Mouse (Mus musculus) CH12.LX (cell line): ENCODE measurements around the gene Tnfrsf21. TPM values are rescaled to one million over a fixed set of nuclear protein-coding genes. Genes with fewer than 3 reads are reported as not detected.

Source experiments
- DNase-seq: peaks from one replicate; pipeline ENCODE4 v3.0.0-alpha.2; 2013; ENCODE audit errors: extremely low read depth
- H3K27ac ChIP-seq: 2 replicates; pipeline ENCODE4 v1.5.1; 2012; ENCODE audit warnings: low read depth, mild to moderate bottlenecking, control low read depth, moderate library complexity; ENCODE audit not compliant: insufficient read depth
- H3K27me3 ChIP-seq: replicated peaks from 2 replicates; pipeline ENCODE3; 2012; ENCODE audit warnings: inconsistent platforms
- H3K36me3 ChIP-seq, 2 experiments: replicated peaks in 1 of 2; 2 replicates each; pipeline versions ENCODE3 to v1.6.1; 2012; ENCODE audit warnings: inconsistent platforms in 1 of 2, low read length in 1 of 2, mild to moderate bottlenecking in 1 of 2, mixed read lengths in 1 of 2, moderate library complexity in 1 of 2; ENCODE audit not compliant: control insufficient read depth in 1 of 2, insufficient read depth in 1 of 2
- H3K4me1 ChIP-seq, 2 experiments: 2 replicates each; pipeline ENCODE4 v1.6.1; 2012; ENCODE audit warnings: inconsistent platforms in 1 of 2, moderate library complexity in 1 of 2; ENCODE audit not compliant: insufficient read depth in 2 of 2, control insufficient read depth in 1 of 2
- H3K4me2 ChIP-seq: 2 replicates; pipeline ENCODE4 v1.6.1; 2012; ENCODE audit warnings: low read depth, mild to moderate bottlenecking, control low read depth; ENCODE audit not compliant: poor library complexity, insufficient read depth, severe bottlenecking
- H3K4me3 ChIP-seq, 3 experiments: fragments of 150-350 bp in 1 of 3; sonication (generic) in 1 of 3; replicated peaks in 1 of 3; 2 replicates each; pipeline versions ENCODE3 to v1.5.1; 2011 to 2012; ENCODE audit warnings: low read depth in 2 of 3, low read length in 2 of 3, mild to moderate bottlenecking in 2 of 3, moderate library complexity in 2 of 3, control low read depth in 1 of 3, improper control_type of control experiment in 1 of 3, inconsistent platforms in 1 of 3, mixed read lengths in 1 of 3; ENCODE audit not compliant: poor library complexity in 1 of 3
- H3K79me2 ChIP-seq: replicated peaks from 2 replicates; pipeline ENCODE4 v1.6.1; 2012; ENCODE audit warnings: mild to moderate bottlenecking, moderate library complexity; ENCODE audit not compliant: control insufficient read depth, poor library complexity, insufficient read depth, severe bottlenecking; ENCODE audit errors: extremely low read depth
- H3K9ac ChIP-seq: 2 replicates; pipeline ENCODE4 v1.6.1; 2012; ENCODE audit warnings: low read depth, mild to moderate bottlenecking, control low read depth, moderate library complexity; ENCODE audit not compliant: insufficient read depth
- H3K9me3 ChIP-seq: replicated peaks from 2 replicates; pipeline ENCODE3; 2012; ENCODE audit warnings: low read length, inconsistent platforms, mixed read lengths
- CHD1 ChIP-seq: IDR thresholded peaks from 2 replicates; pipeline ENCODE4 v1.6.1; 2012; ENCODE audit warnings: low read depth, low read length, improper control_type of control experiment, inconsistent platforms
- CHD2 ChIP-seq: IDR thresholded peaks from 2 replicates; pipeline ENCODE4 v1.6.1; 2011; ENCODE audit warnings: low read length, improper control_type of control experiment
- EP300 ChIP-seq: IDR thresholded peaks from 2 replicates; pipeline ENCODE4 v1.6.1; 2011; ENCODE audit warnings: low read length, improper control_type of control experiment
- ETS1 ChIP-seq: conservative IDR thresholded peaks from 2 replicates; pipeline ENCODE4 v1.6.1; 2012; ENCODE audit warnings: low read depth, mild to moderate bottlenecking, inconsistent platforms, low read length, improper control_type of control experiment, moderate library complexity
- GABPA ChIP-seq: IDR thresholded peaks from 2 replicates; pipeline ENCODE4 v1.6.1; 2012; ENCODE audit warnings: low read depth, low read length, improper control_type of control experiment, inconsistent platforms; ENCODE audit not compliant: insufficient replicate concordance
- IRF4 ChIP-seq: IDR thresholded peaks from 2 replicates; pipeline ENCODE4 v1.6.1; 2014; ENCODE audit warnings: low read depth, mild to moderate bottlenecking, inconsistent platforms, low read length, improper control_type of control experiment
- JUN ChIP-seq: IDR thresholded peaks from 2 replicates; pipeline ENCODE4 v1.6.1; 2011; ENCODE audit warnings: low read depth, mild to moderate bottlenecking, low read length, improper control_type of control experiment, moderate library complexity; ENCODE audit not compliant: insufficient read depth
- JUND ChIP-seq: conservative IDR thresholded peaks from 2 replicates; pipeline ENCODE4 v1.6.1; 2011; ENCODE audit warnings: low read depth, low read length, improper control_type of control experiment
- KAT2A ChIP-seq: IDR thresholded peaks from 2 replicates; pipeline ENCODE4 v1.6.1; 2012; ENCODE audit warnings: low read length, improper control_type of control experiment, inconsistent platforms; ENCODE audit not compliant: insufficient replicate concordance
- MAFK ChIP-seq: IDR thresholded peaks from 2 replicates; pipeline ENCODE4 v1.6.1; 2011; ENCODE audit warnings: low read length, improper control_type of control experiment; ENCODE audit not compliant: insufficient replicate concordance
- MAZ ChIP-seq: IDR thresholded peaks from 2 replicates; pipeline ENCODE4 v1.6.1; 2012; ENCODE audit warnings: low read depth, mild to moderate bottlenecking, inconsistent platforms, low read length, improper control_type of control experiment, moderate library complexity
- MEF2A ChIP-seq: IDR thresholded peaks from 2 replicates; pipeline ENCODE4 v1.6.1; 2014; ENCODE audit warnings: low read depth, mild to moderate bottlenecking, inconsistent platforms, low read length, improper control_type of control experiment, borderline replicate concordance
- NRF1 ChIP-seq: IDR thresholded peaks from 2 replicates; pipeline ENCODE4 v1.6.1; 2014; ENCODE audit warnings: low read depth, mild to moderate bottlenecking, inconsistent platforms, low read length, improper control_type of control experiment, moderate library complexity
- PAX5 ChIP-seq: IDR thresholded peaks from 2 replicates; pipeline ENCODE4 v1.6.1; 2012; ENCODE audit warnings: low read length, inconsistent platforms, mixed read lengths
- POLR2A ChIP-seq: IDR thresholded peaks from 2 replicates; pipeline ENCODE4 v1.6.1; 2011; ENCODE audit warnings: low read depth, mild to moderate bottlenecking, improper control_type of control experiment, low read length
- POLR2AphosphoS2 ChIP-seq: IDR thresholded peaks from 2 replicates; pipeline ENCODE4 v1.6.1; 2011; ENCODE audit warnings: low read depth, low read length, improper control_type of control experiment
- RAD21 ChIP-seq: IDR thresholded peaks from 2 replicates; pipeline ENCODE4 v1.6.1; 2011; ENCODE audit warnings: low read depth, mild to moderate bottlenecking, low read length, improper control_type of control experiment, moderate library complexity
- SIN3A ChIP-seq: IDR thresholded peaks from 2 replicates; pipeline ENCODE4 v1.6.1; 2012; ENCODE audit warnings: low read length, improper control_type of control experiment, inconsistent platforms
- SMC3 ChIP-seq: IDR thresholded peaks from 2 replicates; pipeline ENCODE4 v1.6.1; 2011; ENCODE audit warnings: low read depth, low read length, improper control_type of control experiment
- UBTF ChIP-seq: IDR thresholded peaks from 2 replicates; pipeline ENCODE4 v1.6.1; 2012; ENCODE audit warnings: low read depth, mild to moderate bottlenecking, inconsistent platforms, low read length, improper control_type of control experiment, moderate library complexity
- USF1 ChIP-seq: IDR thresholded peaks from 2 replicates; pipeline ENCODE4 v1.6.1; 2014; ENCODE audit warnings: low read depth, mild to moderate bottlenecking, inconsistent platforms, low read length, improper control_type of control experiment
- USF2 ChIP-seq: conservative IDR thresholded peaks from 2 replicates; pipeline ENCODE4 v1.6.1; 2011; ENCODE audit warnings: low read depth, low read length, improper control_type of control experiment
- ZC3H11A ChIP-seq: IDR thresholded peaks from 2 replicates; pipeline ENCODE4 v1.6.1; 2012; ENCODE audit warnings: low read depth, mild to moderate bottlenecking, inconsistent platforms, low read length, improper control_type of control experiment
- ZKSCAN1 ChIP-seq: IDR thresholded peaks from 2 replicates; pipeline ENCODE4 v1.6.1; 2012; ENCODE audit warnings: low read depth, inconsistent platforms, low read length, improper control_type of control experiment, borderline replicate concordance
- ZMIZ1 ChIP-seq: IDR thresholded peaks from 2 replicates; pipeline ENCODE4 v1.6.1; 2012; ENCODE audit warnings: low read depth, mild to moderate bottlenecking, inconsistent platforms, low read length, improper control_type of control experiment
- ZNF384 ChIP-seq: IDR thresholded peaks from 2 replicates; pipeline ENCODE4 v1.6.1; 2012; ENCODE audit warnings: low read depth, low read length, improper control_type of control experiment, inconsistent platforms
- dilution Hi-C: fragments of 300-500 bp; cut with MboI; formaldehyde crosslinking; loops from 2 replicates; pipeline ENCODE4 v1.14.3; 2020; ENCODE audit warnings: low sequenced_read_pairs; ENCODE audit not compliant: extremely low pct_unique_long_range_greater_than_20kb, extremely low pct_ligation_motif_present
- in situ Hi-C: fragments of 300-500 bp; cut with MboI; formaldehyde crosslinking; loops from 3 replicates; pipeline ENCODE4 v1.14.3; 2019; ENCODE audit warnings: low sequenced_read_pairs, low pct_ligation_motif_present, low pct_unique_long_range_greater_than_20kb, mixed read lengths
- polyA plus RNA-seq: library from polyadenylated mRNA; unstranded; fragments of >175 nt; gene quantifications from 2 replicates; pipeline ENCODE4 v1.2.1, GENCODE M21; 2012; ENCODE audit warnings: low read depth; ENCODE audit not compliant: insufficient read length
- total RNA-seq, 2 experiments: library from RNA; depleted of rRNA; stranded (reverse); fragments of 300-350 nt in 1 of 2; fragments of >200 nt in 1 of 2; gene quantifications; 2 replicates each; pipeline ENCODE4 v1.2.3; 2012 to 2014

Gene Tnfrsf21
- total and polyA plus RNA-seq, 3 experiments: 0.10 TPM; not detected in 2

DNA sequence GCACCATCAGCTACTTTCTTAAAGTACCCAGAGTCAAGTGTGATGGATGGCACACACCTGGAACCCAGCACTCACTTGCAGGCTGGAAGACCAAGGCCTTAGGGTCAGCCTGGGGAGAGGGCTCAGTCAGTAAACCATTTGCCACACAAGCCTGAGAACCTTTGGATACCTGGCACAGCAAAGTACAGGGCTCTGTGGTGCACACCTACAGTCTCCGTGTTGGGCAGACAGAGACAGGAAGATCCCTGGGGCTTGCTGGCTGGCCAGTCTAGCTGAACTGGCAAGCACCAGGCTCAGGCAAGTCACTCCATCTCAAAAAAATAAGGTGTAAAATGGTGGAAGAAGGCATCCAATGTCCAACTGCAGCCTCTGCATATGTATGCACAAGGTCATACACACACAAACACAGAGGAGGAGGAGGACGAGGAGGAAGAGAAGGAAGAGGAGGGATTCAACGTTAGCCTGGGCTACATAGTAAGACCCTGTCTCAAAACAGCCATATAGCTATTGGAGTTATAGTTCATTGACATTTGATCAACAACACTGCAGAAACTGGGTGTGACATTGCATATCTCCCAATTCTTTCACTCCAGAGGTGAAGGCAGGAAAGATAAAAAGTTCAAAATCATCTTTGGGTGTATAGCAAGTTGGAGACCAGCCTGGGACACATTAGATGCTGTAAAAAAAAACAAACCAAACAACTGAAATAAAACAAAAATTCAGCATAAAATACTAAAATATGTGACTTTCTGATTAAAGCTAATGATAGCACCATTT lies 74.8 kb downstream of the Tnfrsf21 start:
- Histone ChIP-seq H3K27ac (no peak overlapping the region), H3K4me1 (no peaks in the 10 kb centered on the region), H3K9me3 (peaks cover 29% of the 10 kb centered on the region), H3K4me3 (no peak overlapping the region), H3K36me3 (no peaks in the 10 kb centered on the region), H3K4me2 (no peak overlapping the region), H3K79me2 (no peaks in the 10 kb centered on the region), H3K9ac (no peak overlapping the region), H3K27me3 (no peaks in the 10 kb centered on the region)
- TF ChIP-seq IRF4: no peak
- TF ChIP-seq JUN: no peak
- TF ChIP-seq GABPA: no peak
- no peak for TF ChIP-seq RAD21
- TF ChIP-seq MAZ: no peak
- no peak for TF ChIP-seq SMC3
- no peak for TF ChIP-seq POLR2A
- no peak for TF ChIP-seq ETS1
- no peak for TF ChIP-seq CHD2
- TF ChIP-seq POLR2AphosphoS2: no peak
- TF ChIP-seq ZC3H11A: no peak
- no peak for TF ChIP-seq EP300
- TF ChIP-seq SIN3A: no peak
- TF ChIP-seq KAT2A: no peak
- no peak for TF ChIP-seq MAFK
- TF ChIP-seq ZNF384: no peak
- TF ChIP-seq MEF2A: no peak
- in situ Hi-C loops: no loop called here
- dilution Hi-C loops: no loop called here
- no peak for DNase-seq

DNA sequence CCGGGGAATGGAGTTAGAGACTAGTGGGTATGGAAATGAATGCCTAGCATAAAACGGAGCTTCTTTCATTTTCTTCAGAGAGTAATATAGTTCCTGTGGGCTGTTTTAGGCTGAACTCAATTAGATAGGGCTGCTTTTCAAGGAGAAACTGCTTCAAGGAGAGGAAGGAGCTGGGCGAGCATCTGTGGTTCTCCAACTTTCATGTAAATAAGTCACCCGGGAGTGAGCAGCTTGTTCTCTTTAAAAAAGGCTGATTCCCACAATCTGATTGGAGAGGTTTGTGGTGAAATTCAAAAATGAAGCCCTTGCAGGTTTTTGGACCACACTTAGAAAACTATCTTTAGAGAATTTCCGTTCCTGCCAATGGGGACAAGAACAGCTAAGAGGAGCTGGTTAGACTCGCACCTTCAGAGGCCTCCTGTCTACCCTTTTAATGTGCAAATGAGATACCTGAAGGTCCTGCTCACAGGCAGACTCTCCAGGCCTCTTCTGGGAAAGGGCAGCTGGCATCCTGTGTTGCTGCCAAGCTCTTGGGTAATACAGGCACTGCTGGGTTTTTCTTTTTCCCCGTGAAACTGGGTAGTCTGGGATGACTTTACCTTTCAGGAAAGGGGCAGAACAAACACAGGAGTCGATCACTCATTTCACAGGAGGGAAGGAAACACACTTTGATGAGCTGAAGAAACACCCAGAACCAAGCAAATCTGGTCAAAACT lies 76.1 kb downstream of the Tnfrsf21 start:
- TF ChIP-seq CHD1: no peak
- TF ChIP-seq RAD21: no peak
- TF ChIP-seq JUN: no peak
- TF ChIP-seq NRF1: no peak
- TF ChIP-seq PAX5: no peak
- TF ChIP-seq USF1: no peak
- TF ChIP-seq UBTF: no peak
- no peak for TF ChIP-seq JUND
- TF ChIP-seq MAFK: no peak
- no peak for TF ChIP-seq IRF4
- no peak for TF ChIP-seq ZKSCAN1
- TF ChIP-seq ZMIZ1: no peak
- no peak for TF ChIP-seq USF2
- no peak for TF ChIP-seq SMC3
- TF ChIP-seq ZC3H11A: no peak
- no peak overlapping the region for H3K9ac ChIP-seq
- H3K4me2 ChIP-seq: no peak overlapping the region
- H3K27ac ChIP-seq: no peak overlapping the region
- peaks cover 35% of the 10 kb centered on the region for H3K9me3 ChIP-seq
- no peaks in the 10 kb centered on the region for H3K4me1 ChIP-seq
- no peaks in the 10 kb centered on the region for H3K79me2 ChIP-seq
- no peak overlapping the region for H3K4me3 ChIP-seq
- dilution Hi-C loops: no loop called here
- H3K36me3 ChIP-seq: no peaks in the 10 kb centered on the region
- in situ Hi-C loops: no loop called here
- no peaks in the 10 kb centered on the region for H3K27me3 ChIP-seq
- no peak for DNase-seq
